Mouse (Mus musculus): ENCODE data around the gene Asb13. TPM values are rescaled to one million over a fixed set of nuclear protein-coding genes. Genes with fewer than 3 reads are reported as not detected.

The Asb13 gene
- total RNA-seq, 2 experiments from 2014 or later: 47.9 to 49.8 TPM

DNA sequence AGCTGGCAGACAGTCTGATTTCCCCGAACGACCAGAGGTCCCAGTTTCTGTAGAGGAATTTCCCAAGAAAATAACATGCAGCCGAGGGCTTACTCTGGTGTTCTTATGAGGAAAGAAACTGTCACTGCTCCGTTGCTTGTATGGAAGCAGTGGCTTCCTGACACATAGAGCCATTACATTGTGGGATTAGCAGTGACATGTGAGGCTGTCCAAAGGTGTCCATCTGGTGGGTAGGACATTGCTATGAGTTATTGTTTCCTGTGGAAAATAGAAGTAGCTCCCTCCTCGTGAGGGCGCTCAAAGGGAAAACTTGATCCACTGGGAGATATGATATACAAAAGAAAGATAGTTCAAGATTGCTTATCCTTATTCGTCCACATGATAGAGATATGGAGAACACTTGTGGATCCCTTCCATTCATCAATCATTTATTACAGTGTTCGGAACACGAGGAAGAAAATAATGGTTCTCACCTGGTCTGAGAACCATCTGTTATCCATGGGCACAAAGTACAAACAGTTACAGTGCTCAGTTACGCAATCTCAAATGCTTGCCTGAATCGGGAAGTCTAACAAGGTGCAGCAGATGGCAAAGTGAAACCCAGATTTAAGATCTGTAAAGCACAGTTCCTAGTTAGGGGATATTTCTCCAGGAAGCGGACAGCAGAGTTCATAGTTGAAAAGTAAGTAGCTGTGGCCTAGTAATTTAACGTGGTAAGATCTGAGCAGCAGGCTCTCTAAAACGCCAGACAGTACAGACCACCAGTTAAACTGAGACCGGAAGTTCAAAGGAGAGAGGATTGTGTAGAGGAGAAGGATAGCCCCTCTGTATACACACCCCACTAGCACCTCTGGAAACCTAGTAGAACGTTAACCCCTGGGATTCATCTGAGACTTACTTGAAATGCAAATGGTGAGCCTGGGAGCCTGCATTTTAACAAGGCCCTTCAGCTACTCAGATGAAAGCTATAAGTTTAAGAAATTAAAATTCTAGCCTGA, 25.6 kb downstream of the Asb13 start:
- no peak for DNase-seq (ENCODE audit: low spot score in 2 of 2)

DNA sequence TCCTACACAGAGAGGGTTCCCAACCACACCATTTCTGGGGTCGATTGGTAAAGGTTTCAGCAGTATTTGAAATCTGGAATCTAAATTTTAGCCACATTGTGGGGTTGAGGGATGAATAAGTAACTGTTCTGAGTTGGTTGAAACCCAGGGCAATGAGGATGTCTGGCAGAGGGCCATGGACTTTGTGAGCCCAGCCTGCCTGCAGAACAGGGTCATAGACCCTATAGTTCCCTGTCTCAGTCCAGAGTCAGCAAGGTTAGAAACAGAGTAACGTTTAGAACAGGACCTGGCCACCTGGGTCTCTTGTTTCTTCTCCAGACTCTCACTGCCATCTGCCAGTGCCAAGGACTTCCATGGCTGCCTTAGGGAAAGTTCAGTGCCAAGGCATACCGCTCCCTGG, 30.4 kb downstream of the Asb13 start:
- DNase-seq (ENCODE audit: low spot score in 2 of 2): no peak

DNA sequence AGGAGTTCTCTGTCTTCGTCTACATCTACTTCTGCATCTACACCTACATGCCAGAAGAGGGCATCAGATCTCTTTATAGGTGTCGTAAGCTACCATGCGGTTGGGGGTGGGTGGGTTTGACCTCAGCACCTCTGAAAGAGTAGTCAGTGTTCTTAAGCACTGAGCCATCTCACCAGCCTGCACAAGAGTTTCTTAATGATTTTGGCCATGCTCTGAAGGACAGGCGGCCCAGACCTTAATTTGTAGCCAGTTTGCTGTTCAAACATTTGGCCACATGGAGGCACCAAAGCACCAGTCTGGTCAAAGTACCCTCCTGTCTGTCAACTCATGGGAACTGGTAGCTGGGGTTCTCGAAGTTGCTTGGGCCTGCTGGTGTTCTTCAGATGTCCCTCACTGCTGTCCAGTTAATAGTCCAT, 31.5 kb downstream of the Asb13 start:
- peak; percentile 62 to 68 for DNase-seq (ENCODE audit: low spot score in 2 of 2)

DNA sequence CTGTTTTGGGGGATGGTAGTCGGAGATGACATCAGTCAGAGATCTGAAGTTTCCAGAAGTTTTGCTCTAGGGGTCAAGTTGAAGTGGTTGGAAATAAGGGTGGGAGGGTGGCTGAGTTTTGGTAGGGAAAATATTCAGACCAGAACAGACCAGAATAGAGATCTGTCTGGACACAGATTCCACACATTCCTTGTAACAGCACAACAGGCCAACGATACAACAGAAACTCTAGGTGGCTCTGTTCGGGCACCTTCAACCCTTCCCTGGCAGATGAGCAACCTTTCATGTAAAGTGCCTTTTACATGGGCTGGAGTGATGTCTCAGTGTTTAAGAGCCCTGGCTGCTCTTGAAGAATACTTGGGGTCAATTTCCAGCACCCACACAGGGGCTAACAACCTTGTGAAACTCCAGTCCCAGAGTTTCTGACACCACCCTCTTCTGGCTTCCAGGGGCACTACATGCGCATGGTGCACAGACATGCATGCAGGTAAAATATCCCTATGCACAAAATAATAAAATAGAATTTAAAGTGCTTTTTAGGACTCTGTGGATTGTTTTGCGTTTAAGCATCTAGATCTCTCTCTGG, 33.5 kb downstream of the Asb13 start:
- no peak for DNase-seq (ENCODE audit: low spot score in 2 of 2)

DNA sequence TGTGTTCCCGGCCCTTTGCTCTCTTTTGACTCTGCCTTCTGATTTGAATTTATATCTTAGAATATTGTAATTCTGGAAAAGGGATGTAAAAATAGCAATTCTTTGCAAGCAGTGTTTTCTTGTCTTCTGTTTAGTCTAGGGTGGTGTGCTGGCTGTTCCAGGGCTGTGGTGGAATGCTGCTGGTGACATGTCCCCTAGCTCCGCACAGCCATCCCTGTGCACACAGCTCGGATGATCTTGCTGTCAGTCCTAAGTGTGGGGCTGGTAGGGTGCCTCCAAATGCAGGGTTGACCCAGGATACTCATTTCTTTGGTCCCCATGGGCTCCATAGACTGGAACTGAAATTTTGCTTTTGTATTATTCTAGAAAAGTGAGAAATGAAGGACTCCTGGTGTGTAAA, 34.2 kb downstream of the Asb13 start:
- no peak for DNase-seq (ENCODE audit: low spot score in 2 of 2)

DNA sequence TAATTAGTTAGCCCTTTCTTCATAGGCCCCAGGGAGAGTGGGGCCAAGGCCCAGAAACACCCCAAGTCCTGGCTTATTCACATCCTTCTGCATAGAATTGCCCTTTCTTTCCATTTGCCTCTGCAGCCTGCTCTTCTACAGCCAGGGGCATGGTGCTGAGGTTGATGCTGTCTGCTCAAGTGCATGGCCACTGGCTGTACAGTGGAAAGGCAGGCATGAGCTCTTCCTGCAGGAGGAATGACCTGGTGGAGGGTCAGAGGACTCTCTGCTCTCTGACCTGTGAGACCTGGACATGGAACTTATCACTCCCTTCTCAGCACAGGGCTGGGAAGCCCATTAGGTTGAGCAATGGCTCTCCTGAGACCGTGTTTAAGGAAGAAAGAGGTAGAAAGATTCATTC, 35.8 kb downstream of the Asb13 start:
- DNase-seq (ENCODE audit: low spot score in 2 of 2): no peak

DNA sequence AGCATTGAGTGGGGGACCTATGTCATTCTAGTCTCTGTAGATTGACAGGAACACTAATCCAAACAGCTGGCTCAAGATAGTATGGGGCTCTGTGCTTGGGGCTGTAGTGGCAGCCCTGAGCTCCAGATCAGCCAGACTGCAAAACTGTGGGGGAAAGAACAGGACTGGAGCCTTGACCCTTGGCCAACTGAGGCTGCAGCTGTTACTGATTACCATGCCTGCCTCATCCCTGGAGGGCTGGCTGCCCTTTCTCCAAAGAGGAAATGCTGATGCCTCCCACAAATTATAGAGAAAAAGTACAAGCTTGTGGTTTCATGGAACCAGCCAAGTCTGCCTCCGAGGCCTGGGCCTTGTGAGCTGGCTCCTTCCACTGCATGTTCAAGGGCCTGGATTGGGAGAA, 36.2 kb downstream of the Asb13 start:
- DNase-seq (ENCODE audit: low spot score in 2 of 2): no peak

DNA sequence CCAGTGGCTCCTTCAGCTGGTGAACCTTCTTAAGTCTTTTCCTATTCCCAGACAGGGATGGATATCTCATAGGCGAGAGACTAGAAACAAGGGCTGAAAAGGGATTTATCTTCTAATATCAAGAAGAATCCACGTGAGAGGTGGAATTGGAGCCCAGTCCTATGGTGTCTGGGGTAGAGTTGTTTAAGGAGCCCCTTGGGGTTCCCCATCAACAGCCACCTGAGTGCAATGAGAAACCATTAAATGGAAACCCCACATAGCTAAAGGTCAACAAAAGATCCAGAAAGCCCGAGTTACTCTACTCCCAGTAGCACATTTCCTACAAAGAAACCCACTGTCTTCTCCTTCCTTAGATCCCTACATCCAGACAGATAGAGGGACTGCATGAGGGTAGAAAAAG, 39.3 kb downstream of the Asb13 start:
- no peak for DNase-seq (ENCODE audit: low spot score in 2 of 2)

DNA sequence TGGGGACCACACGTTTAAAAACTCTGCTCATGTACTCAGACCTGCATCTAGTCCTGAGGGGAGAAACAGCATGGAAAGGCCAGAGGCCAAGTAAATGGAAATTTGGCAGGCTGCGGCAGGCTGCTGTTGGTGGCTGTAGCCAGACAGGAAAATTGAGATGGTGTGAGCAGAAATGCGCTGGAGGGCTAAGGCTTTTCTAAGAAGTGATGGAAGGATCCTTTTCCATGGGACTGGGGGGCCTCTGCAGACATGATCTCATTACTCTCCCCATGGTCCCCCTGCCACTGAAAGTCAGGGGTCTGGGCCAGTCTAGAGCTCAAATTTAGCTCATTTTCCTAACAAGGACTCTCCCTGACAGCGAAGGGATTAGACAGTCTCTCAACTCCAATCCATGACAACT, 39.8 kb downstream of the Asb13 start:
- no peak for DNase-seq (ENCODE audit: low spot score in 2 of 2)

DNA sequence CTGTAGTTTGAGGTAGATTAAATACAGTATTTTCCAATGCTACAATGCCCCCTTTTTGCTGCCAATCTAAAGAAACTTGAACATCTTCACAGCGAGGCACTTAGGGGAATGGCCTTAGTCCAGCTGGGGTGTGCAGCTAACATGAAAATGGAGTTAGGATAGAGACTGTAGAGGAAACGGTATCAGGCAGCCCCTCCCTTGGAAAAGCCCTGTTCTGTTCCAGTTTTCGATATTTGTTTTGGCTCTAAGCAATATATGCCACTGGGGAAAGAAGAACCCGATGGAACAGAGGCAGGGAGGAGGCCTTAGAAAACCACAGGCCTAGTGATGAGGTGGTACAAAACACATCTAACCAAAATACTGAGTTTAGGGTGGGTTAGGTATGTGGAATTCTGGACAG, 42.0 kb downstream of the Asb13 start:
- DNase-seq (ENCODE audit: low spot score in 2 of 2): no peak

DNA sequence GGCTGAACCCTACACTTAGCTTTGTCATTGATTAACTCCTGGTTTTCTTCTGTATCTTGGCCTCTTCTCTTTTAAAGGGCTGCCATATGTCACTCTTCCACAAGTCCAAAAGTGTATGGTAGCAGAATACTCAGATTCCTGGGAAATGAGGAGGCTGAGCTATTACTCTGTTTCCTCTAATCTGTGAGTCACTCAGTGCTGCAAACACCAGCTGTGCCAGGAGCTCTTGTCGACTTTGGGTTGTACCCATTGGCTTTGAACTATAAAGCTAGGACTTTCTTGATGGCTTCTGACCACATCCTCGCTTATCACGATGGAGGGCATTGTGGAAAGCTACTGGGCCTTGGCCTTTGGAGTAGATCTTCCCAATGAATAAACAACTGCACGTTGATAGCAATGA, 45.3 kb downstream of the Asb13 start:
- DNase-seq (ENCODE audit: low spot score in 2 of 2): no peak

DNA sequence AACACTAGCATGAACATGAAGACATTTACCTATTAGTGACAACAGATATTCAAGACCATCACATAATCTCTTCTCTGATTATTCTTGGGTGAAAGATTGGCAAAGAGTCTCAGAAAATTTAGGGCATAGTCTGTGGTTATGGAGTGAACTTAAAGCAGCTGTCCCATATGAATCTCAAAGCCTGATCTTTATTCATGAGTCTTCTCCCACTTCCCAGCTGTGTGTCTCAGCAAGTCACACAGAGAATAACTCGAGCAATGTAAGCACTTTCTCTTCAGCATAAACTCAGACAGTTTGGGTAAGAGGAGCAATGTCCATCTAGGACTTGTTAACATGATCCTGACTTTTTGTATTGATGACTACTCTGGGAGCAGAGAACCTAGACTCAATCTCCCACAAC, 52.5 kb downstream of the Asb13 start:
- no peak for DNase-seq (ENCODE audit: low spot score in 2 of 2)

DNA sequence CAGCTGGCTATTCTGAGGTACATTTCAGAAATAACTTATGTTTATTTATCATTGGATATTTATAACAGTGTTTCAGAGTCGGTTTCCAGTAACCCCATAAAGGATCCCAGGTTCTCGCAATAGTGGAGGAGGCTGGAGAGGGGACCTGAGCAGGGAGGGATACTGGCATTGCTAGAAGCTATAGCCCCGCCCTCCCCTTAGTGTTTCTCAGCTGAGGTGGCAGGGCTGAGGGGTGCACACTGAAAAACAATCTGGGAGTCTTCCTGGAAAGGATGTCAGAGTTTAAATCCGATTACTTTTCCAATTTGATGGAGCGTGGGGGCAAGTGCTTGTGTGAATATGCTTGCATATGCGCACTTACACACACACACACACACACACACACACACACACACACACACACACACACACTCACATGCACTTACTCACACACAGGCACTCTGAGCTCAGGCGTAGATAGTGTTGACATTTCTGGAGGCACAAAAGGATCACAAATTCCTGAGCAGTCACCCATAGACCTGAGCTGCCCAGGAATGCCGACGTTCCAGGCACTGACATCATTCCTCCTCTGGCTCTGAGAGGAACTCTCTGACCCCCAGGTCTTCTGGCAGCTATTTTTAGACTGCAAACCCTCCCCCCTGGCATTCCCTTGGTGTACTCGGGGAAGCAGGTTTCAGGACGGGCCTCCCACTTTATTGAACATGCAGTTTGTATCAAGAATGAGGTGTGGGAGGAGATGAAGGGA, 60.9 kb downstream of the Asb13 start:
- DNase-seq (ENCODE audit: low spot score in 2 of 2): no peak

DNA sequence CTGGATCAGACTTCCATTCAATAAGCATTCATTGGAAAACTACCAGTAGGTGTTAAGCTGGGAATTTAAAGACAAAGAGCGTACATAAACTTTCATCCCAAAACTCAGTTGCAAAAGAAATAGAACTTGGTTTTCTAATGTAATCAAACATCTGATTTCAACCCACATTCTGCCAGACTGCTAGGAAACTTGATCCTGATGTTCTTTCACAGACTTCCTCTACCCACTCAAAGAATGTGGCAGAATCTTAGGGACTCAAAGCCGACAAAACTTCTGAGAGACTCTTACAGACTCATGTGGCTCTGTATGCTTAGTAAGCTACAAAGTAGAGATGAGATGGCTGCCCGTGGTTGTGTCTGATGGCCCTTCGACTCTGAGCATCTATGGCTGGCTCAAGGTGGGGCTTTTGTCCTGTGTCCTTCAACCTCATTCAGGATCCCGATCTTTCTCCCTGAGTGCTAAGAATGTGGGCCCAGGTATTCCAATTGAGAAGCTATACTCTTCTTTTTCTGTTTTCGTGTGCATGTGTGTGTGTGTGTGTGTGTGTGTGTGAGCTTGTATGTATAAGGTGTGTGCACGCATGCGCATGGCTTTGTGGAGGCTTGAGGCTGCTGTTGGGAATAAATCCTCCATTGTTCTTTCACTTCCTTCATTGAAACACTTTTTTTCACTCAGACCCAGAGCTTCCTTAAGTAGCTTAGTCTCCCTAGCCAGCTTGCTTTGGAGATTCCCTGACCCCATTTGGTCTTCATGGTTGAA, 63.3 kb downstream of the Asb13 start:
- peak in 1 of 2 experiments; percentile 25 for DNase-seq (ENCODE audit: low spot score in 2 of 2)

DNA sequence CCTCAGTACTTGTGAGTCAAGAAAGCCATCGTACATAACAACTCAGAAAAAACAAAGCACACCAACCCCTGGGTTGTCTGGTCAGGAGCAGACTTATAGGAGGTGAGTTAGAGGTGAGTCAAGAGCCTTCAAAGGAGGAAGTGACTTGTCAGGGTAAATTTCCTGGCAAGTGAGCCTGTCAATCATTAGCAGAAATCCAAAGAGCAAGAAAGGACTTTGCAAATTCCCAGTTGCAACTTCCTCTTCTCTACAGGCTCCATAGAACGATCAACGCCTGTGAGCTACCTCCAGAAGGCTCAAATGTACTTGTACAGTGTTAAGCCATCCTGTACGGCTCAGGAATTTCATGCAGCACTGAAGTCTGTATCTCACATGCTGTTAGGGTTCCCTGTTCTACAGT, 66.9 kb downstream of the Asb13 start:
- DNase-seq (ENCODE audit: low spot score in 2 of 2): no peak

Other genes with a start within 250 kb of the Asb13 start
- gene Gdi2, start 96.0 kb upstream of the Asb13 start, total RNA-seq (2021): 100 to 1,000 TPM; 313 to 314 TPM
- 10 to 100 TPM; 24.3 to 29.0 TPM for gene Fam208b, start 22.9 kb upstream of the Asb13 start, total RNA-seq (2021)
- gene Calml3, start 170.3 kb downstream of the Asb13 start, total RNA-seq (2021): not detected
- gene Calm4, start 203.7 kb downstream of the Asb13 start, total RNA-seq (2021): not detected
- not detected for gene Calm5, start 220.1 kb downstream of the Asb13 start, total RNA-seq (2021)